Mouse (Mus musculus): ENCODE measurements around the gene Fcgrt. TPM values are rescaled to one million over a fixed set of nuclear protein-coding genes. Genes with fewer than 3 reads are reported as not detected.

Fcgrt gene
- total RNA-seq, 2 experiments from 2014 or later, result 22.7 to 24.1 TPM

GRCm38 (mm10) chr7:45047491-45047890 is 56.2 kb downstream of the Fcgrt start:
- intact Hi-C loops (cut with DNase I), result no loop called here
- no peak for DNase-seq (ENCODE audit: low spot score in 2 of 2)

- intact Hi-C loops (cut with DNase I), result no loop called here
- DNase-seq (ENCODE audit: low spot score in 2 of 2), result no peak
Measured at GRCm38 (mm10) chr7:45046853-45047350, 56.7 kb downstream of the Fcgrt start.

GRCm38 (mm10) chr7:45045741-45046140 is 57.9 kb downstream of the Fcgrt start:
- DNase-seq (ENCODE audit: low spot score in 2 of 2), result no peak
- intact Hi-C loops (cut with DNase I), result no loop called here

- no peak for DNase-seq (ENCODE audit: low spot score in 2 of 2)
- intact Hi-C loops (cut with DNase I), result no loop called here
Measured at GRCm38 (mm10) chr7:45043307-45043706, 60.3 kb downstream of the Fcgrt start.

Small RNA genes lying within 50 kb of the gene (microRNA-seq; reads per million reads assigned to microRNA genes)
- gene Mir150 (1,648 to 1,684 reads per million in 2 experiments), gene Mir5121 (11.8 to 32.4 reads per million in 2 experiments)

Other genes with a start within 250 kb of the Fcgrt start
- gene Pnkp, start 246.7 kb downstream of the Fcgrt start, total RNA-seq (2021), result 10 to 100 TPM; 26.4 to 27.3 TPM
- 100 to 1,000 TPM; 286 to 287 TPM for gene Ptov1, start 234.1 kb downstream of the Fcgrt start, total RNA-seq (2021)
- 10 to 100 TPM; 88.8 to 89.5 TPM for gene Med25, start 211.1 kb downstream of the Fcgrt start, total RNA-seq (2021)
- 10 to 100 TPM; 20.7 to 25.5 TPM for gene Fuz, start 207.8 kb downstream of the Fcgrt start, total RNA-seq (2021)
- 100 to 1,000 TPM; 325 to 334 TPM for gene Ap2a1, start 174.4 kb downstream of the Fcgrt start, total RNA-seq (2021)
- 1 to 10 TPM; 1.6 to 3.6 TPM for gene Tsks, start 160.6 kb downstream of the Fcgrt start, total RNA-seq (2021)
- 10 to 100 TPM; 89.3 to 95.9 TPM for gene Cpt1c, start 129.0 kb downstream of the Fcgrt start, total RNA-seq (2021)
- gene Prmt1, start 117.3 kb downstream of the Fcgrt start, total RNA-seq (2021), result 100 to 1,000 TPM; 140 to 163 TPM
- gene Irf3, start 106.2 kb downstream of the Fcgrt start, total RNA-seq (2021), result 10 to 100 TPM; 31.4 to 42.7 TPM
- 1 to 10 TPM; 2.7 TPM for gene Bcl2l12, start 105.1 kb downstream of the Fcgrt start, total RNA-seq (2021)
- 100 to 1,000 TPM; 161 to 163 TPM for gene Scaf1, start 87.5 kb downstream of the Fcgrt start, total RNA-seq (2021)
- 10 to 100 TPM; 12.0 to 13.8 TPM for gene Rras, start 85.9 kb downstream of the Fcgrt start, total RNA-seq (2021)
- 10 to 100 TPM; 59.1 to 65.5 TPM for gene Prr12, start 51.0 kb downstream of the Fcgrt start, total RNA-seq (2021)
- 10 to 100 TPM; 48.5 to 53.0 TPM for gene Nosip, start 41.4 kb downstream of the Fcgrt start, total RNA-seq (2021)
- gene Prrg2, start 41.2 kb downstream of the Fcgrt start, total RNA-seq (2021), result 1 to 10 TPM; 7.3 to 7.6 TPM
- gene Rcn3, start 11.6 kb downstream of the Fcgrt start, total RNA-seq (2021), result 1 to 10 TPM; 5.3 to 6.0 TPM
- gene Rps11, start 20.6 kb upstream of the Fcgrt start, total RNA-seq (2021), result 100 to 1,000 TPM; 410 to 413 TPM
- gene Rpl13a, start 24.9 kb upstream of the Fcgrt start, total RNA-seq (2021), result 100 to 1,000 TPM; 630 to 639 TPM
- gene Gm45713, start 32.4 kb upstream of the Fcgrt start, total RNA-seq (2021), result not detected
- 1 to 10 TPM; 3.3 to 5.4 TPM for gene Flt3l, start 32.6 kb upstream of the Fcgrt start, total RNA-seq (2021)
- gene Pih1d1, start 50.5 kb upstream of the Fcgrt start, total RNA-seq (2021), result 10 to 100 TPM; 45.8 to 49.3 TPM
- gene Aldh16a1, start 50.7 kb upstream of the Fcgrt start, total RNA-seq (2021), result 10 to 100 TPM; 13.6 to 14.1 TPM
- gene Slc17a7, start 60.1 kb upstream of the Fcgrt start, total RNA-seq (2021), result 1,000 to 10,000 TPM; 1,365 to 1,520 TPM
- gene Gfy, start 75.7 kb upstream of the Fcgrt start, total RNA-seq (2021), result under 1 TPM in 1 of 2 experiments, not detected in 1; 0.18 TPM
- gene Pth2, start 77.1 kb upstream of the Fcgrt start, total RNA-seq (2021), result not detected
- 1 to 10 TPM; 5.2 to 5.3 TPM for gene Ccdc155, start 101.0 kb upstream of the Fcgrt start, total RNA-seq (2021)
- 10 to 100 TPM; 25.1 to 29.2 TPM for gene Dkkl1, start 108.3 kb upstream of the Fcgrt start, total RNA-seq (2021)
- gene Tead2, start 111.9 kb upstream of the Fcgrt start, total RNA-seq (2021), result 1 to 10 TPM; 2.8 to 5.5 TPM
- gene Cd37, start 135.3 kb upstream of the Fcgrt start, total RNA-seq (2021), result 1 to 10 TPM; 2.5 to 4.4 TPM
- 1 to 10 TPM; 1.6 to 1.9 TPM for gene Slc6a16, start 137.2 kb upstream of the Fcgrt start, total RNA-seq (2021)
- gene Slc6a21, start 173.7 kb upstream of the Fcgrt start, total RNA-seq (2021), result under 1 TPM in 1 of 2 experiments, not detected in 1; 0.23 TPM
- 10 to 100 TPM; 13.2 to 24.9 TPM for gene Trpm4, start 229.9 kb upstream of the Fcgrt start, total RNA-seq (2021)
- gene Hrc, start 231.4 kb upstream of the Fcgrt start, total RNA-seq (2021), result under 1 TPM; 0.23 to 0.94 TPM

Measured in left cerebral cortex, postnatal 25 days (tissue).